Mouse (Mus musculus): ENCODE data around the gene 1810013L24Rik.

Gene 1810013L24Rik

GRCm38 (mm10) chr16:8829564-8830359, at the start of gene 1810013L24Rik:
Gene 1810013L24Rik, plus strand, starts transcription at chr16:8830100.
- DNase-seq, result peak; percentile 99

- no peak for DNase-seq
Measured at GRCm38 (mm10) chr16:8780187-8780586, 49.7 kb upstream of the 1810013L24Rik start.

DNA sequence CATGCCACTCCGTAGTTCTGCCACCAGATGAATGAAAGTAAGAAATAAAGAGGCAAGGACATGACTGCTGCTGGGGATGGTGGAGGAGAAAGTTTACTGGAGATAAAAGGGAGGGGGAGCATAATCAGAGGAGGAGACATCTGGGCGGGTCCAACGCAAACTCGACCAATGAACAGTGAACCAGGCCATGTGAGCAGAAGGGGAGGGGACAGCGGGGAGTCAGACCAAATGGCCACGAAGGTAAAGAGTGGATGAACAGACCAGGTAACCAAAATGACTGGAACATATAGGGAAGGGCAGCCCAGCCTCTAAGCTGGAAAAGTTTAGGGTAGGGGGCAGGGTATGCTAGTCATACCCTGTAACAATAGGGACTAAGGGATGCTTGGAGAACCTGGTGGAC, 48.7 kb upstream of the 1810013L24Rik start:
- DNase-seq, result no peak

- no peak for DNase-seq
Measured at GRCm38 (mm10) chr16:8781660-8782059, 48.2 kb upstream of the 1810013L24Rik start.

DNA sequence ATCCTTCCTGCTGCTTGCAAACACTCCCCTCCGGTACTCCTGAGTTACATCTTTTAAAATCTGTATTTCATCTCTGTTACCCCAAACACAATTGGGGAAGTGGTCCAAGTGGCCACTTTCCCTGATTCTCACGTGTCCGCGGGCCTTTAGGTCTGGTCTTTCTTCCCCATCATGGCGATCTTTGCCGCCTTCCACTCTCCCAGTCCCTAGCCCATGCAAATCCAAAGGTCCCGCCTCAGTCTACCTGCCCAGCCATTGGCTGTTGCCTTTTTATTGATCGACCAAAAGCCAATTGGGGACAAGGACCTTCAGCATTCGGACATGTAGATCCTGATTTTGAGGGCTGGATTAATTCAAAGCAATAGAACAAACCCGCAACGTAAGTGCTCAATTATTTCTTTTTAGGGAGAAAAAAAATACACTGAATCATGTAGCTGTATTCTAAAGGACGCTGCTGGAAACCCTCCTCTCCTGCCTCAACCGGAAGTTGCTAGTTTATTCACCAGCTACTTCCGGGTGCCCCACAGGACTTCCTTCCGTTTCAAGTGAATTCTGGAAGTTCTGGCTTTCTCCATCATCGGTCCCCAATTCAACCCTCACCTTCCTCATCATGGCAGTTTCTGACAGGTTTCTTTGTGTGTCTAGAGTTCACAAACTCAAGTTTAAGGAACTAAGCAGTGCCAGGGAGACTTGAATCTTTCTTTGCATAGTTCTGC, 46.5 kb upstream of the 1810013L24Rik start:
- DNase-seq, result no peak

DNA sequence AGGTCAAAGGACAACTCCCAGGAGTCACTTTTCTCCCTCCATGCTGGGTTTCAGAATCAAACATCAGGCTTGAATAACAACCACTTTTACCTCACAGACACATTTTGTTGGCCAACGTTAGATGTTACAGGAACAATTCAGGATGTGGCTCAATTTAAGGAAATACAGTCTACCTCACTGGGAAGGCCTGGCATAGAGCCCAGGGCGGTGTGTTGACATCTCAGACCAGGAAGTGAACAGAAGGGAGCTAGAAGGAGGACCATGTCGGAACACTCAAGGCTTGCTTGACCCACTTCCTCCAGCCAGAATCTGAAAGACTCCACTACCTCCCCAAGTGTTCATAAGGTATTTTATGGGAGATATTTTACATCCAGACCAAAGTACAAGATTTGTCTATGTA, 45.1 kb upstream of the 1810013L24Rik start:
- peak in 1 of 2 experiments; percentile 27 for DNase-seq

- no peak for DNase-seq
Measured at GRCm38 (mm10) chr16:8790886-8791285, 39.0 kb upstream of the 1810013L24Rik start.

GRCm38 (mm10) chr16:8791949-8792557, 37.8 kb upstream of the 1810013L24Rik start, which contains the start of gene Usp7:
Gene Usp7, minus strand, starts transcription at chr16:8792308.
- DNase-seq, result no peak

DNA sequence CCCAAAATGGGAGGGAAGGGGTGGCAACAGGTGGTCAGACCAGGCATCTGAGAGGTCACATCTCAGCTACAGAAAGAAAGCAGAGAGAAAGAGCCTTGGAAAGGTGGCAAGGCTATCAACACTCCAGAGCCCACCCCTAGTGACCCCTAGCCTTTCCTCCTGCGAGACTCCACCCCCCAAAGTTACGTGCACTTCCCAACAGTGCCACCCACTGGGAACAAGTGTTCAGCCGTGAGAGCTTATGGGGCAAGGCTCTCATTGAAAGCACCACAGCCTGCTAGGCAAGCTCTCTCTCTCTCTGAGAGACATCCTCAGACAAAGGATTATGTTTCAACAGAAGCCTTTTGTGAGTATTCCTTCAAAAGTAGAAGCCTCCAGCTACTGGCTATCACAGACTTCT, 34.9 kb upstream of the 1810013L24Rik start:
- DNase-seq, result no peak

GRCm38 (mm10) chr16:8795906-8796305, 34.0 kb upstream of the 1810013L24Rik start:
- DNase-seq, result no peak

GRCm38 (mm10) chr16:8806703-8807102, 23.2 kb upstream of the 1810013L24Rik start:
- DNase-seq, result peak in 1 of 2 experiments; percentile 55

DNA sequence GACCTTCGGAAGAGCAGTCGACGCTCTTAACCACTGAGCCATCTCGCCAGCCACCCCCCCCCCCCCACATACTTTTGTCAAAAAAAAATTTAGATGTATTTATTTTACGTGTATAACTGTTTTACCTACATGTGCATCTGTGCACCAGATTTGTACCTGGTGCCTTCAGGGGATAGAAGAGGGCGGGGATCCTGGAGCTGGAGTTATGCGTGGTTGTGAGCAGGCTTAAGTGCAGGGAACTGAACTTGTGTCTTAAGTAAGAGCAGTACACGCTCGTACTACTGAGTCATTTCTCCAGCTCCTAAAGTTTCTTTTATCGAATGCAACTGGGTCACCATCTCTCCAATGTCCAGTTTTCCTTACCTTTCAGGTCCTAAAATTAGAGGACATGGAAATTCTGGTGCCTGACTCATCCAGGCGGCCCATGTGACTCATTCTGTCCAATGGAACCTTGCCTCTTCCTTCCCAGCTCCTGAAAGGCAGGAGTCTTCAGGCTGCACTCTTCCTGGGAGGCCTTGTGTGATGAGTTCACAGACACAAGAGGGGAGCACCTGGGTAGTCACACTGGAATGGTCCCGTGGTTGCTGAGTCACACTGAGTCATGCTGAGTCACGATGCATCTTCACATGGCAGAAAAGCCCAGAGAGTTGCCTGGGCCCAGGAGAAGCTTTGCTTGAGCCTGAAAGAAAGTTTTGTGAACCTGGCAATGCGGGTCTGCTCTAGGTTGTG, 19.3 kb upstream of the 1810013L24Rik start:
- DNase-seq, result no peak

DNA sequence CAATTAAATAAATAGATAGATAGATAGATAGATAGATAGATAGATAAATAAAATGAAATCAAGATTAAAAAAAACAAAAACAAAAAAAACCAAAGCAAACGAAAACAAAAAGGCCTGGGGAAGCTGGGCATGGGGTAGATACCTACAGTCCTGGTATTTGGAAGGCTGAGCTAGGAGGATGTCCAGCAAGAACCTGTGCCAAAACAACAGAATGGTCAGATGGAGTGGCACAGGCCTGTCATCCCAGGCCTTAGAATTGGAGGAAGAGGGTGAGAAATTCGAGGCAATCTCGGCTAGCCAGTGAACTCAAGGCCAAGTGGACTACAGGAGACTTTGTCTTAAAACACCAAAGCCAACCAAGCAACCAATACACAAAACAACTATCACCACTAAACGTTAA, 12.0 kb upstream of the 1810013L24Rik start:
- peak; percentile 39 to 53 for DNase-seq

GRCm38 (mm10) chr16:8821429-8821828, 8.5 kb upstream of the 1810013L24Rik start:
- DNase-seq, result peak; percentile 63 to 71

DNA sequence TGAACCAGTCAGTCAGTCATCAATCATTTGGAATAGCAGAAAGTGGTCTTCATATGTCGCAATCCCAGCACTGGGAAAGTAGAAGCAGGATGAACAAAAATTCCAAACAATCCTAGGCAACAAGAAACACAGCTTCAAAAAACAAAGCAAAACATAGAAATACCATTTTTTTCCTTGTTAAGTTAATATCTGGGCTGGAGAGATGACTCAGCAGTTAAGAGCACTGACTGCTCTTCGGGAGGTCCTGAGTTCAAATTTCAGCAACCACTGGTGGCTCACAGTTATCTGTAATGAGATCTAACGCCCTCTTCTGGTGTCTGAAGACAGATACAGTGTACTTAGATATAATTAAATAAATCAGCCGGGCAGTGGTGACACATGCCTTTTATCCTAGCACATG, 7.3 kb upstream of the 1810013L24Rik start:
- no peak for DNase-seq

DNA sequence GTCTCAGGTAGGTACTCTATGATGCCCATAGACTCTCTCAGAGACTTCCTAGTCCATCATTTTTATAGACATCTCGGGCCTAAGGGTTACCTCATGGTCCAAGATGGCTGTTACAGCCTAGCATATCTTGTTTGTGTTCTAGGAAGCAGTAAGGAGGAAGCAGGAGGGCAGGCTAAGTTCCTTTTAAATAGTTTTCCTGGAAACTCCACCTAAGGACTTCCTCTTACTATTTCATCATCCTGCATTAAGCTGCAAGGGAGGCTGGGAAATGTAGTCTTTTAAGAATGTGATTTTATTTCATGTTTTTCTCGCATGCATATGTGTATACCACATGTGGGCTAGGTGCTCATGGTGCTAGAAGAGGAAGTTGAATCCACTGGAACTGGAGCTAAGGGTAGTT, 6.2 kb upstream of the 1810013L24Rik start:
- no peak for DNase-seq

- DNase-seq, result no peak
Measured at GRCm38 (mm10) chr16:8827366-8827765, 2.5 kb upstream of the 1810013L24Rik start.

DNA sequence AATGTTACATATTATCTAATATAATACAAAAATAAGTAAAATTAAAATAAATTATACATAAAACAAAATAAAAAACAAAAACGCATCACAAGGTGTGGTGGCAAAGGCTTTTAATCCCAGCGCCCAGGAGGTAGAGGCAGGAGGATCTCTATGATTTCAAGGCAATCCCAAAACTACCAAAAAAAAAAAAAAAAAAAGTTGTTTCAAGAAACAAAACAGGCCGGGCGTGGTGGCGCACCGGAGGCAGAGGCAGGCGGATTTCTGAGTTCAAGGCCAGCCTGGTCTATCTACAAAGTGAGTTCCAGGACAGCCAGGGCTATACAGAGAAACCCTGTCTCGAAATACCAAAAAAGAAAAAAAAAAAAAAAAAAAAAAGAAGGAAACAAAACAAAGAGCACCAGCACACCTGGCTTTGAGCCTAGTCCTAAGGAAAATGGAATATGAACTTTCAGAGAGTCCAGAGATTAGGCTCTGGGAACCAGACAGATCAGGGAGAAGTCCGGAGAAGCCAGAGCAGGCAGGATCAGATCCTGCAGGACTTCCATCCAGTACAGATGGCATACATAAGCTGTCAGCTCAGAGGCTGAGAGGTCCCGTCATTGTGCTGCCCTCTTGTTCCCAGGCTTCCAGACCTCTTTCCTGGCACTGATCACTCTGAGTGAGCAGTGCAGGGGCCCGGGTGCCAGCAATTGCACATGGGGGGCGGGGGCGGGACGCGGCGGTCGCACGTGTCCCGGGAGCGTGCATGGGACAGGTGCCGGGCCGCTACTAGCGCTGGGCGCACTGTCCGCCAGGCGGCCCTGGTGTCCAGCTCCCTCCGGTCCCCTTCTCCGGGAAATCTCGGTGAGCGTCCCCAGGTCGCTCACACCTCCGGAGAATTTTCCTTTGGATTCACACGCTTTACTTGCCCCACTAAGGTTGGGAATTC, 1.0 kb upstream of the 1810013L24Rik start:
- DNase-seq, result peak in 1 of 2 experiments; percentile 90

DNA sequence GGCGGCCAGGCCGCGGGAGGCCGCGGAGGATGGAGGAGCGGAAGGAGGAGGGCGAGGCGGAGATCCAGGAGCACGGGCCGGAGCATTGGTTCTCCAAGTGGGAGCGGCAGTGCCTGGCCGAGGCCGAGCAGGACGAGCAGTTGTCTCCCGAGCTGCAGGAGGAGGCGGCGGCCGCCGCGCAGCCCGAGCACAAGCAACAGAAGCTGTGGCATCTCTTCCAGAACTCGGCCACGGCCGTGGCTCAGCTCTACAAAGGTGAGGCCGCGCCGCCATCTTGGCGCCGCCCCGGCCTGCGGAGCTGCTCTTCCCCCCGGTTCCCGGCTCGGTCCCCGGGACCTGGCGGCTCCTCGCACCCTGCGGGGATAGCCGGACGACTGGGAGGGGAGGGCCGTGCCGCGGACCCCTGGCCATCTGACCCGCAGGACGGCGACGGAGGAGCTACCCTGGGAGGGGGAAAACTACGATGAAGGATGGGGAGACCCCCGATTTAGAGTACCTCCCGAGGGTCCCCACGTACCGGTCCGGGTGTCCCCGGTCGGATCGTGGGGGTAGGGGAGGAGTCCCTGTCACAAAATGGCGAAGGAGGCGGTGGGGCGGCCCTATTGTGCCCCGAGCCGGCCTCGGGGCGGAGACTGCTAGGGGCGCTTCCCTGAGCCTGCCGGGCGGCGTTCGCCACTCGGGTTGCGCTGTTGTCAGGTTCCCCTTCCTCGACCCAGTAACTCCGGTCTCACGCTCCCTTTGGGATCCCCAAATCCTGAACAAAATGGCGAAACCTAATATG, 721 bp downstream of the 1810013L24Rik start:
- DNase-seq, result peak; percentile 69 to 76

DNA sequence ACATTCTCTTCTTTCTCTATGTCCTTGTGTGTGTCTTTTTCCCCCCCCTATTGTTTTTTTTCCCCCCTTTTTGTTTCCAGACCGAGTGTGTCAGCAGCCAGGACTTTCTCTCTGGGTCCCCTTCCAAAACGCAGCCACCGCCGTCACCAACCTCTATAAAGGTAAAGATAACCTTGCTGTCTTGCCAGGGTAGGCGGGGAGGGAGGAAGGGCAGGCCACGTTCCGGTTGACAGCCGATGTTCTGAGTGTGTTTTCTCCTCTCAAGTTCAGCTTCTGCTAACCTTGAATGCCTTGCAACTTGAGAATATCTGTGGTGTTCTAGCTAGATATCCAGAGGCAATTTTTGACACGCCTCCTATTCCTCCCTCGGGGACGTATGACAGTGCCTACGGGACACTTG, 1.3 kb downstream of the 1810013L24Rik start:
- peak; percentile 39 to 41 for DNase-seq

DNA sequence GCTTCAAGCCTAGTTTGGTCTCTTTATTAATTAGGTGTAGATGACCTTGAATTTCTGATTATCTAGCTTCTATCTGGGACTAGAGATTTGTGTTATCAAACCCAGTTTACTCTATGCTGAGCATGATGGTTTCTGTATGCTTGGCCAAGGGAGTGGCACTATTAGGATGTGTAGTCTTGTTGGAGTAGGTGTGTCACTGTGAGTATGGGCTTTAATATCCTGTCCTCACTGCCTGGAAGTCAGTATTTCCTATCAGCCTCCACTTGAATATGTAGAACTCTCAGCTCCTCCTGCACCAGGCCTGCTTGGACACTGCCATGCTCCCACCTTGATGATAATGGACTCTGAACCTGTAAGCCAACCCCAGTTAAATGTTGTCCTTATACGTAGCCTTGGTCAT, 7.0 kb downstream of the 1810013L24Rik start:
- no peak for DNase-seq

All from cerebellum, postnatal 25 days (tissue).